ENCODE assay signal across 8 mouse cellular contexts in genomic region chr9:80066367-80067220, GRCm38 (mm10). TPM values are rescaled to one million over a fixed set of nuclear protein-coding genes. Genes with fewer than 3 reads are reported as not detected.
DNase-seq lines count a peak whose midpoint lies in the region; ATAC-seq and TF ChIP-seq lines count a peak whose summit lies in the region.

Gene Senp6 (plus strand): TSS chr9:80066903.

- H3K4me3 ChIP-seq in gastrocnemius, adult 2 months = peak within 1 kb of the TSS; percentile 98
- peak within 1 kb of the TSS; percentile 97 for H3K4me3 ChIP-seq in hindbrain, embryonic 15.5 days
- H3K4me3 ChIP-seq in megakaryocyte, embryonic 14.5 days (replicated peaks) = peak within 1 kb of the TSS; percentile 97

- intact Hi-C loops in gastrocnemius, adult 2 months (cut with DNase I) = loop anchor here (5.0 kb wide), 1 partner anchor 89 kb away; no protein-coding TSS in a partner anchor
- intact Hi-C loops in left cerebral cortex, postnatal 10 days (cut with DNase I) = no loop called here

- H3K9ac ChIP-seq in hindbrain, embryonic 15.5 days = peak within 1 kb of the TSS; percentile 99

- no peaks in the 10 kb centered on the region for H3K36me3 ChIP-seq in hindbrain, embryonic 15.5 days
- H3K36me3 ChIP-seq in megakaryocyte, embryonic 14.5 days (replicated peaks; ENCODE audit: low read length) = no peaks in the 10 kb centered on the region

- TF ChIP-seq CTCF in gastrocnemius, adult 2 months (IDR thresholded peaks at IDR 0.05) = no peak

- ATAC-seq in activated CD4-positive, CD25-positive, alpha-beta regulatory T cell, adult 4 months = peak; percentile 4
- peak; percentile 93 for ATAC-seq in hindbrain, embryonic 15.5 days (ENCODE audit: low FRiP score, low read depth)

- H3K27ac ChIP-seq in gastrocnemius, adult 2 months = peak within 1 kb of the TSS; percentile 90
- peak within 1 kb of the TSS; percentile 100 for H3K27ac ChIP-seq in hindbrain, embryonic 15.5 days (replicated peaks)

- H3K9me3 ChIP-seq in hindbrain, embryonic 15.5 days = no peaks in the 10 kb centered on the region
- H3K9me3 ChIP-seq in megakaryocyte, embryonic 14.5 days = peaks cover 19% of the 10 kb centered on the region

- H3K4me2 ChIP-seq in hindbrain, embryonic 15.5 days = peak within 1 kb of the TSS; percentile 64

- H3K27me3 ChIP-seq in hindbrain, embryonic 15.5 days = no peaks in the 10 kb centered on the region
- H3K27me3 ChIP-seq in megakaryocyte, embryonic 14.5 days (replicated peaks) = no peaks in the 10 kb centered on the region

- peak; percentile 67 to 72 for DNase-seq in cerebellum, postnatal 36 days
- DNase-seq in gastrocnemius, adult 2 months = peak; percentile 89
- peak; percentile 50 to 89 for DNase-seq in left cerebral cortex, postnatal 10 days (ENCODE audit: extremely low spot score in 1 of 2, low spot score in 2 of 2)
- peak; percentile 32 to 35 for DNase-seq in right cerebral cortex, postnatal 36 days (ENCODE audit: low spot score in 2 of 2)
- DNase-seq in urinary bladder, postnatal 36 days (ENCODE audit: low spot score in 2 of 2) = peak; percentile 54 to 69

- under 1% methylated on average over 51 of the region's 74 CpGs for WGBS in hindbrain, embryonic 15.5 days

- peaks cover 26% of the 10 kb centered on the region for H3K4me1 ChIP-seq in hindbrain, embryonic 15.5 days (replicated peaks)
- peaks cover 23% of the 10 kb centered on the region for H3K4me1 ChIP-seq in megakaryocyte, embryonic 14.5 days

RNA-seq across cellular contexts. Expression of gene Senp6, which starts in this region (rescaled TPM):
- polyA plus RNA-seq in activated CD4-positive, CD25-positive, alpha-beta regulatory T cell, adult 4 months (2017; shearing (Covaris generic)) = 10 to 100 TPM; 57.9 to 62.8 TPM
- total RNA-seq in gastrocnemius, adult 2 months (2021) = 10 to 100 TPM; 56.5 to 58.7 TPM
- 51.4 and 53.9 TPM in 2 replicates for polyA plus RNA-seq in hindbrain, embryonic 15.5 days (2015; fragmentation: Nextera tagmentation; extraction: Ambion mirVana)
- total RNA-seq in left cerebral cortex, postnatal 10 days (2021) = 100 to 1,000 TPM in 1 of 2 experiments, 10 to 100 TPM in 1; 93.0 to 100 TPM
- polyA plus RNA-seq in megakaryocyte, embryonic 14.5 days (2012; ENCODE audit: insufficient read depth, low replicate concordance) = 5.1 and 71.9 TPM in 2 replicates

Comparison
In these comparisons a context has a peak if more than half of its experiments do, and no peak if none do; other contexts are left out.
1. Peak in every context shown above with its lines: DNase-seq, ATAC-seq, H3K4me3 ChIP-seq and H3K27ac ChIP-seq.
2. DNase-seq: peak in every context shown above with its lines; median percentile 89 in gastrocnemius, adult 2 months; 70 in cerebellum, postnatal 36 days; 70 in left cerebral cortex, postnatal 10 days; 62 in urinary bladder, postnatal 36 days; 34 in right cerebral cortex, postnatal 36 days.